Mouse (Mus musculus) kidney, adult 2 months (tissue): ENCODE measurements at regions not wholly inside any gene's neighbourhood (a gene's known extent, or its start where the extent isn't known, plus 50 kb on each side); places are given as distances from the start of the nearest gene placed in this dataset.

Experiments used
- CTCF ChIP-seq: fragments of 200-500 bp; conservative IDR thresholded peaks from 2 replicates; pipeline ENCODE4 v1.5.1; 2011; ENCODE audit warnings: low read depth, mild to moderate bottlenecking, control low read depth, low read length, moderate library complexity, mixed read lengths; ENCODE audit not compliant: insufficient read depth, insufficient read length
- POLR2A ChIP-seq: fragments of 200-500 bp; IDR thresholded peaks from one replicate; pipeline ENCODE4 v1.6.1; 2011; ENCODE audit warnings: low read depth, low read length, control low read depth

DNA sequence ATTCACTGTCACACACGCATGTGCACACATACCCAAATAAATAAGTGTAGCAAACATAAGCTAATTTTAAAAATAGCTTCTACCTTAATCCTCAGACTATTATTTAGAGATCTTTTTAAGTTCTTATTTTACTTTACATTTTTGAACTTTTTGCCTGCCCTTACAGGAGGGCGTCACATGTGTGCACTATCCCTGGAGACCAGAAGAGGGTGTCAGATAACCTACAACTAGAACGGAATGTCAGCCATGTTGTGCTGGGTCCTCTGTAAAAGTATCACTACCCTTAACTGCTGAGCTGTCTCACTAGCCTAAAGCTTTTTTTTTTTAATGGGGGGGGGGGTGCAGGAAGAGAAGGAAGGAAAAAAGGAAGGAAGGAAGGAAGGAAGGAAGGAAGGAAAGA is 271.7 kb downstream of the Gxylt1 start:
- TF ChIP-seq CTCF, result no peak
- TF ChIP-seq POLR2A, result no peak
